Mouse (Mus musculus): ENCODE measurements around the gene Pdik1l. TPM values are rescaled to one million over a fixed set of nuclear protein-coding genes. Genes with fewer than 3 reads are reported as not detected.

Gene Pdik1l
- total RNA-seq, 2 experiments from 2014 or later, result 3.2 TPM

- Histone ChIP-seq H3K27ac (peak overlapping the region; percentile 84), H3K4me3 (peak overlapping the region; percentile 76)
- no peak for TF ChIP-seq CTCF (IDR thresholded peaks at IDR 0.05)
- no peak for DNase-seq
- intact Hi-C loops (cut with DNase I), result loop anchor here (5.0 kb wide), 1 partner anchor 119 kb away; no protein-coding TSS in a partner anchor
Observed at GRCm38 (mm10) chr4:134252911-134253721, 34.6 kb downstream of the Pdik1l start.

- TF ChIP-seq CTCF (IDR thresholded peaks at IDR 0.05), result no peak
- intact Hi-C loops (cut with DNase I), result loop anchor here (5.0 kb wide), 1 partner anchor 120 kb away; no protein-coding TSS in a partner anchor
- Histone ChIP-seq H3K27ac (peak overlapping the region; percentile 84), H3K4me3 (peak overlapping the region; percentile 76)
- DNase-seq, result no peak
Observed at GRCm38 (mm10) chr4:134252131-134252910, 35.4 kb downstream of the Pdik1l start.

GRCm38 (mm10) chr4:134251241-134252130, 36.2 kb downstream of the Pdik1l start:
- intact Hi-C loops (cut with DNase I), result loop anchor here (2.0 to 5.0 kb wide), 2 partner anchors 39 to 121 kb away; no protein-coding TSS in a partner anchor
- no peak for TF ChIP-seq CTCF (IDR thresholded peaks at IDR 0.05)
- Histone ChIP-seq H3K27ac (peak overlapping the region; percentile 84), H3K4me3 (peak overlapping the region; percentile 76)
- peak; percentile 59 for DNase-seq

GRCm38 (mm10) chr4:134250930-134251240, 36.8 kb downstream of the Pdik1l start:
- peak overlapping the region; percentile 84; the same call in 1 of the 2 replicates for H3K27ac ChIP-seq
- no peak for TF ChIP-seq CTCF (IDR thresholded peaks at IDR 0.05)
- DNase-seq, result no peak
- peak overlapping the region; percentile 76 for H3K4me3 ChIP-seq
- intact Hi-C loops (cut with DNase I), result loop anchor here (2.0 to 5.0 kb wide), 2 partner anchors 40 to 121 kb away; no protein-coding TSS in a partner anchor

- Histone ChIP-seq H3K27ac (peak overlapping the region; percentile 84; the same call in 1 of the 2 replicates), H3K4me3 (peak overlapping the region; percentile 76)
- intact Hi-C loops (cut with DNase I), result loop anchor here (2.0 to 5.0 kb wide), 2 partner anchors 40 to 122 kb away; no protein-coding TSS in a partner anchor
- no peak for DNase-seq
- no peak for TF ChIP-seq CTCF (IDR thresholded peaks at IDR 0.05)
Observed at GRCm38 (mm10) chr4:134250116-134250929, 37.4 kb downstream of the Pdik1l start.

- peak overlapping the region; percentile 35; the same call in 1 of the 2 replicates for H3K27ac ChIP-seq
- TF ChIP-seq CTCF (IDR thresholded peaks at IDR 0.05), result peak; percentile 97; the same call in 1 of the 2 replicates
- peak overlapping the region; percentile 76 for H3K4me3 ChIP-seq
- peak; percentile 86 for DNase-seq
- intact Hi-C loops (cut with DNase I), result loop anchor here (2.0 to 5.0 kb wide), 3 partner anchors 41 to 603 kb away; partner anchors contain the start of gene Maco1
Observed at GRCm38 (mm10) chr4:134249651-134250050, 38.0 kb downstream of the Pdik1l start.

GRCm38 (mm10) chr4:134246719-134247258, 40.9 kb downstream of the Pdik1l start, which contains the start of gene Gm30191:
Gene Gm30191, plus strand, starts transcription at chr4:134246935.
- intact Hi-C loops (cut with DNase I), result loop anchor here (5.0 kb wide), 1 partner anchor 606 kb away; the partner anchor contains the start of gene Maco1
- DNase-seq, result peak; percentile 46

GRCm38 (mm10) chr4:134246256-134246655, 41.4 kb downstream of the Pdik1l start:
- intact Hi-C loops (cut with DNase I), result loop anchor here (5.0 kb wide), 1 partner anchor 606 kb away; the partner anchor contains the start of gene Maco1
- Histone ChIP-seq H3K4me3 (no peak overlapping the region), H3K27ac (no peak overlapping the region)
- DNase-seq, result no peak
- no peak for TF ChIP-seq CTCF (IDR thresholded peaks at IDR 0.05)

More at GRCm38 (mm10) chr4:134246719-134247258, 40.9 kb downstream of the Pdik1l start, which contains the start of gene Gm30191:
- H3K27ac ChIP-seq, result peak within 1 kb of the TSS; percentile 90; the same call in 1 of the 2 replicates
- peak within 1 kb of the TSS; percentile 89 for H3K4me3 ChIP-seq
- no peak for TF ChIP-seq CTCF (IDR thresholded peaks at IDR 0.05)

GRCm38 (mm10) chr4:134245148-134245843, 42.4 kb downstream of the Pdik1l start, which contains the start of gene Zfp593:
Gene Zfp593, minus strand, starts transcription at chr4:134245592.
- Histone ChIP-seq H3K4me3 (peak within 1 kb of the TSS; percentile 89), H3K27ac (peak within 1 kb of the TSS; percentile 90)
- TF ChIP-seq CTCF (IDR thresholded peaks at IDR 0.05), result peak; percentile 85
- peak; percentile 96 for DNase-seq
- intact Hi-C loops (cut with DNase I), result loop anchor here (1.0 to 5.0 kb wide), 2 partner anchors 58 to 607 kb away; partner anchors contain the start of genes Cep85 and Maco1

Measured in gastrocnemius, adult 2 months (tissue).